ENCODE assay signal across 8 mouse cellular contexts in the genomic region with DNA sequence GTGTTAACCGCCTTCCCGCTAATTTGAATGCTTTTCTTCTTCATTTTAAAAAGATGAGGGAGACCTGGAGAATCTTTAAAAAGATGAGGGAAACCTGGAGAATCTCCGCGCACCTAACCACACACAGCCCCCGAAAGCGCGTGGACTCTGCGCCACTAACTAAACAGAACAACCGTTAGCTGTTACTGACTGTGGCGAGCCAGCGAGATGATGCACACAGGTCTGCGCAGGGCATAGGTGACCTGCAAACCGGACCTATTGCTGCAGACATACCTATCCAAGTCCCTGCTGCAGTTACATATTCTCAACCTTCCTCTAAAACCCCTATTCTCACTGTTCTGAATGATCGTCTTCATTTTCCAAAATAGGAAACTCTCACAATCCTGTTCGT. TPM values are rescaled to one million over a fixed set of nuclear protein-coding genes. Genes with fewer than 3 reads are reported as not detected.
A peak's percentile ranks its signal among the peaks of the same experiment; 100 is the strongest.
DNase-seq lines count a peak whose midpoint lies in the region; ATAC-seq and TF ChIP-seq lines count a peak whose summit lies in the region.

No protein-coding gene starts in this region.

- no peak for ATAC-seq in kidney, postnatal 0 days (replicated peaks; ENCODE audit: low FRiP score, low read depth)
- ATAC-seq in forebrain, postnatal 0 days, result peak; percentile 2; the same call in 1 of the 2 replicates
- peak; percentile 38 for ATAC-seq in liver, embryonic 14.5 days (ENCODE audit: insufficient read depth)
- ATAC-seq in stomach, postnatal 0 days (ENCODE audit: low FRiP score, low TSS enrichment), result no peak
- no peak for ATAC-seq in megakaryocyte progenitor cell, adult 5-6 weeks (replicated peaks; ENCODE audit: poor library complexity)

- H3K4me3 ChIP-seq in kidney, postnatal 0 days (replicated peaks; ENCODE audit: low read depth, low read length), result peak overlapping the region; percentile 96
- H3K4me3 ChIP-seq in forebrain, postnatal 0 days (ENCODE audit: low read depth, low read length), result peak overlapping the region; percentile 80
- peak overlapping the region; percentile 62 to 78 for H3K4me3 ChIP-seq in liver, embryonic 14.5 days (ENCODE audit: insufficient read depth in 1 of 2, low read depth in 2 of 2, low read length in 2 of 2)
- H3K4me3 ChIP-seq in stomach, postnatal 0 days (ENCODE audit: low read depth, low read length), result peak overlapping the region; percentile 94

- no peaks in the 10 kb centered on the region for H3K27me3 ChIP-seq in kidney, postnatal 0 days (ENCODE audit: insufficient read depth, low read length)
- H3K27me3 ChIP-seq in forebrain, postnatal 0 days (ENCODE audit: insufficient read depth, low read length), result no peaks in the 10 kb centered on the region
- H3K27me3 ChIP-seq in liver, embryonic 14.5 days (ENCODE audit: control insufficient read depth, insufficient read depth, low read length), result no peaks in the 10 kb centered on the region; the same call in 1 of the 2 replicates
- H3K27me3 ChIP-seq in stomach, postnatal 0 days (ENCODE audit: control insufficient read depth, insufficient read depth, low read length), result no peaks in the 10 kb centered on the region

- H3K4me2 ChIP-seq in kidney, postnatal 0 days (ENCODE audit: low read length), result peak overlapping the region; percentile 82
- H3K4me2 ChIP-seq in forebrain, postnatal 0 days (ENCODE audit: low read depth), result peak overlapping the region; percentile 62
- H3K4me2 ChIP-seq in liver, embryonic 14.5 days (ENCODE audit: low read depth), result peak overlapping the region; percentile 94
- peak overlapping the region; percentile 69 for H3K4me2 ChIP-seq in stomach, postnatal 0 days (replicated peaks; ENCODE audit: low read depth)

- H3K4me1 ChIP-seq in kidney, postnatal 0 days (replicated peaks; ENCODE audit: insufficient read depth, low read length), result peaks cover 4% of the 10 kb centered on the region; the same call in 1 of the 2 replicates
- H3K4me1 ChIP-seq in forebrain, postnatal 0 days (ENCODE audit: insufficient read depth), result peaks cover 12% of the 10 kb centered on the region; the same call in 1 of the 2 replicates
- H3K4me1 ChIP-seq in liver, embryonic 14.5 days (replicated peaks; ENCODE audit: control insufficient read depth in 2 of 2, insufficient read depth in 2 of 2, low read length in 1 of 2), result peaks cover 14 to 21% of the 10 kb centered on the region in 2 experiments
- H3K4me1 ChIP-seq in stomach, postnatal 0 days (replicated peaks; ENCODE audit: control insufficient read depth, insufficient read depth), result no peaks in the 10 kb centered on the region

- no peaks in the 10 kb centered on the region for H3K9me3 ChIP-seq in kidney, postnatal 0 days (replicated peaks; ENCODE audit: low read length)
- H3K9me3 ChIP-seq in forebrain, postnatal 0 days (ENCODE audit: low read length), result no peaks in the 10 kb centered on the region
- no peaks in the 10 kb centered on the region for H3K9me3 ChIP-seq in liver, embryonic 14.5 days (ENCODE audit: control insufficient read depth, low read length)
- H3K9me3 ChIP-seq in stomach, postnatal 0 days (ENCODE audit: control insufficient read depth, low read length), result no peaks in the 10 kb centered on the region

- 2% methylated on average over 15 of the region's 15 CpGs for WGBS in kidney, postnatal 0 days
- WGBS in forebrain, postnatal 0 days, result 3% methylated on average over 15 of the region's 15 CpGs
- WGBS in liver, embryonic 14.5 days (ENCODE audit: insufficient replicate concordance), result 1% methylated on average over 15 of the region's 15 CpGs
- 3% methylated on average over 15 of the region's 15 CpGs for WGBS in stomach, postnatal 0 days

- TF ChIP-seq CTCF in kidney, postnatal 0 days (IDR thresholded peaks at IDR 0.05; ENCODE audit: low read depth), result no peak
- no peak for TF ChIP-seq CTCF in forebrain, postnatal 0 days (IDR thresholded peaks at IDR 0.05; ENCODE audit: low read depth)
- TF ChIP-seq CTCF in liver, embryonic 14.5 days (IDR thresholded peaks at IDR 0.05; ENCODE audit: low read depth), result no peak
- no peak for TF ChIP-seq CTCF in stomach, postnatal 0 days (IDR thresholded peaks at IDR 0.05; ENCODE audit: low read depth)

- H3K36me3 ChIP-seq in kidney, postnatal 0 days (ENCODE audit: insufficient read depth, low read length), result no peaks in the 10 kb centered on the region
- no peaks in the 10 kb centered on the region for H3K36me3 ChIP-seq in forebrain, postnatal 0 days (ENCODE audit: insufficient read depth)
- no peaks in the 10 kb centered on the region for H3K36me3 ChIP-seq in liver, embryonic 14.5 days (replicated peaks; ENCODE audit: control insufficient read depth, insufficient read depth, low read depth)
- no peaks in the 10 kb centered on the region for H3K36me3 ChIP-seq in stomach, postnatal 0 days (ENCODE audit: control insufficient read depth, insufficient read depth, low read length)

- no peak for TF ChIP-seq EP300 in liver, embryonic 14.5 days (IDR thresholded peaks at IDR 0.05; ENCODE audit: low read depth)
- TF ChIP-seq EP300 in stomach, postnatal 0 days (optimal IDR thresholded peaks at IDR 0.05), result no peak

- H3K27ac ChIP-seq in kidney, postnatal 0 days, result peak overlapping the region; percentile 99
- peak overlapping the region; percentile 100 for H3K27ac ChIP-seq in forebrain, postnatal 0 days (ENCODE audit: low read depth, low read length)
- peak overlapping the region; percentile 74 for H3K27ac ChIP-seq in liver, embryonic 14.5 days
- peak overlapping the region; percentile 69 for H3K27ac ChIP-seq in stomach, postnatal 0 days (replicated peaks)

- peak overlapping the region; percentile 97 for H3K9ac ChIP-seq in kidney, postnatal 0 days (ENCODE audit: low read depth, low read length)
- peak overlapping the region; percentile 99 for H3K9ac ChIP-seq in forebrain, postnatal 0 days
- H3K9ac ChIP-seq in liver, embryonic 14.5 days (replicated peaks), result peak overlapping the region; percentile 77
- peak overlapping the region; percentile 66 for H3K9ac ChIP-seq in stomach, postnatal 0 days (ENCODE audit: low read length)

- DNase-seq in kidney, postnatal 0 days (ENCODE audit: low spot score), result no peak
- DNase-seq in kidney, adult 11 months, result no peak
- peak; percentile 60 for DNase-seq in brain, adult 2 months (ENCODE audit: low read depth, low spot score)
- no peak for DNase-seq in forebrain, postnatal 0 days
- DNase-seq in liver, embryonic 14.5 days (ENCODE audit: low read depth in 3 of 3, low spot score in 3 of 3), result no peak
- no peak for DNase-seq in stomach, postnatal 0 days (ENCODE audit: low spot score)
- DNase-seq in thymus, postnatal 0 days (ENCODE audit: low spot score), result no peak

RNA-seq across cellular contexts. Expression of a gene that starts 0.5 kb away (rescaled TPM):
- polyA plus RNA-seq in kidney, postnatal 0 days (2015; fragmentation: Nextera tagmentation; extraction: Ambion mirVana), result 42.2 and 48.0 TPM in 2 replicates
- 60.2 and 67.6 TPM in 2 replicates for total RNA-seq in forebrain, postnatal 0 days (2014; rRNA removed)
- 42.3 and 49.7 TPM in 2 replicates for polyA plus RNA-seq in forebrain, postnatal 0 days (2015; fragmentation: Nextera tagmentation; extraction: Ambion mirVana)
- 16.2 and 23.5 TPM in 2 replicates for polyA plus RNA-seq in liver, embryonic 14.5 days (2012; rRNA removed)
- 23.1 and 23.9 TPM in 2 replicates for polyA plus RNA-seq in liver, embryonic 14.5 days (2014; fragmentation: Nextera tagmentation; extraction: Ambion mirVana)
- 18.3 and 20.9 TPM in 2 replicates for polyA plus RNA-seq in stomach, postnatal 0 days (2015; fragmentation: Nextera tagmentation; extraction: Ambion mirVana)
- 106 and 109 TPM in 2 replicates for total RNA-seq in megakaryocyte progenitor cell, adult 5-6 weeks (2015)
- total RNA-seq in megakaryocyte progenitor cell, adult 5-6 weeks (2017), result 55.6 and 61.3 TPM in 2 replicates
- 58.1 and 68.5 TPM in 2 replicates for polyA plus RNA-seq in thymus, postnatal 0 days (2015; fragmentation: Nextera tagmentation; extraction: Ambion mirVana)

Comparison
In these comparisons a context has a peak if more than half of its experiments do, and no peak if none do; other contexts are left out.
1. ATAC-seq: peak in forebrain, postnatal 0 days (single experiment) and liver, embryonic 14.5 days (single experiment); none in kidney, postnatal 0 days (single experiment), stomach, postnatal 0 days (single experiment) and megakaryocyte progenitor cell, adult 5-6 weeks (single experiment).
2. Peak in every context shown above with its lines, with median percentiles within 50 percentile points of each other: H3K27ac ChIP-seq, H3K4me2 ChIP-seq, H3K4me3 ChIP-seq and H3K9ac ChIP-seq.